Mouse (Mus musculus): ENCODE results near the gene Rbfox3.
A peak's percentile ranks its signal among the peaks of the same experiment; 100 is the strongest.

Rbfox3 gene

DNA sequence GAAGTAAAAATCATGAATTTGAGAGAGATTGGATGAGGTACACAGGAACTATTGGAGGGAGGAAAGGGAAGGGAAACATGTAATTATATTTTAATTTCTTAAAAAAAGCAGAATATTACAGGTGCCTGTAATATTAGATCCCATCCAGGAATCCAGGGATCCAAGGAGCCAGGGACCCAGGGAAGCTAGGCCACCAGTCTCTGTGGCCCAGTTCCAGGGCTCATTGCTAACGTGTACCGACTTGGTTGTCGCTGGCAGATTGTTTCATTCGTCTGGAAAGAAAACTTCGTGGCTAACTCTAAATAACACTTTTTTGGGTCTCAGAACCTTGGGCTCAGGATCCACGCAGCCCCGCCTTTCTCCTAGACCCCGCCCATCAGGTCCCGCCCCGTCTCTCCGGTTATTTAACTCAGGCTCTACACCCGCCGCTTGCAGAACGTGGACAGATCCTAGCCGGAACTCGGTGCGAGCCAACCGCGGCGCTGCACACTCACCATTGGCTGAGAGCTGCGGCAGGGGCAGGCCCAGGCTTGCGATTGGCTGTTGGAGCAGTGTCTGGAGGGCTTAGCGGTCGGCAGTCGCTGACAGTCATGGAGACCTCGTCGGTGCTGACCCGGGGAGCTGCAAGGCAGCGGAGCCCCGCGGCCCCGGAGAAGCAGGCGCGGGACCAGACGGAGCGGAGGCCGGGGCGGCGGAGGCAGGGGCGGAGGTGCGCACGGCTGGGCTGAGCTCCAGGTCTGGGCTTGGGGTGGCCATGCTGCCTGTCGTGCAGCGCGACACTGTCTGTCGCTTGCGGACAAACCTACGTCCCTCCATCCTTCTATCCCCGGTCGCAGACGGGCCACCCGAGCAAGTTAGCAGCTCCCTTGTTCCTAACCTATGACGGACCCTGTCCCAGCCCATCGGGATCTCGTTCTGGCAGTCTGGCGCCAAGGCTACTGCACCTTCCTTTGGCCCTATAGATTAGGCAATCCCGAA lies 434.7 kb downstream of the Rbfox3 start, which contains the start of gene Engase:
TSS of gene Engase (plus strand) at position 434 of the 978 bp plus-strand sequence.
- DNase-seq (ENCODE audit: low spot score in 2 of 2) = peak; percentile 83 to 93

DNA sequence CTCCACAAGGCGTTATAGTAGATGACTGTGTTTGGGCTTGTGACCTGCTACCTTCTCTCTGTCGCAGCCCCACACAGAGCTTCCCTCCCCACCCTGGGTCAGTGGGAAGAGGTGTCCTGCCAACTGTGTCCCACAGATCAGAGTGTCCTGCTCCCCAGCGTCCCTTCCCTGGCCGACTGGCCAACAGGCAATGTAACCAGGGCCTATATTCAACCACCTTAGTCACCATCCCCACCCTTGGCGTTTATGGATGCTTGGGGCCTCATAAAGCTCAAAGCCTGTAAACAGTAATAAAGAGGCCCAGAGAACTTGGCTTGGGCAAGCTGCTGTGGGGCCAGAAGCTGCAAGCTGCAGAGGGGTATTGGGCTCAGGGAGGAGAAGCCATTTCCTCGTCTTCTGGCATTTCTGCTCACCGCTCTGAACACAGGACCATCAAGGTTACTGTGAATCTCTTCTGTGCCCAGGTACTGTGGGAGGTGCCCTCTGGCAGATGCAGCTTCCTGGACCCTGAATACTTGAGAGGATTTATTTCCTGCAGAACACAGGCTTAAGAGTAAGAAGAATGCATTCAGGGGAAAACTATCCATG lies 435.8 kb downstream of the Rbfox3 start:
- no peak for DNase-seq (ENCODE audit: low spot score in 2 of 2)

DNA sequence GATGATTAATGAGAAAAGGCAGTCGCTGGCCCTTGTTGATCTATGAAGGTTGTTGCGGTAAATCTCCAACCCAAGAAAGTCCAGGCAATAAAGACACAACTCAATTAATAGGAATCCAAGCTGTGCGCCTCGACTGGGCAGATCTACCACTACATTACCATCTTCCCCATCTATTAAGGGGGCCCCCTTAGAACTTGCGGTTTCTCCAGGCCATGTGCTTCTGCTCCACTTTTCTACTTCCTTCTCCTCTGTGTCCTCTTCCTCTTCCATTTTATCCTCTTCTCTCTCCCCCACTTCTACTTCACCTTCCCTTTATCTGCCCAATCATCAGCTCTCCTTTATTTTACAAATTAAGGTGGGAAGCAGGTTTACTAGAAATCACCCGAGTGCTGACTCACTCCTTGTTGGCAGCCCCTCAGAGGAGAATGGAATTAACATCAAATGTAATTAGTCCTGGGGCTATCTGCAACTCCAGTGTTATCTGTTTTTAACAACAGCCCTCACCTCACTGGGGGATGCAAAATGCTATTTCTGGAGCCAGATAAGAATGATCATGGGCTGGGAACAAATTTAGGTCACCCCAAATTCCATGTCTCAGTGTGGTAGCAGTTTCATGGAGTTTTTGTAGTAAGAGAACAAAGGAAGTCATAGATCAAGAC lies 437.4 kb downstream of the Rbfox3 start:
- no peak for DNase-seq (ENCODE audit: low spot score in 2 of 2)

DNA sequence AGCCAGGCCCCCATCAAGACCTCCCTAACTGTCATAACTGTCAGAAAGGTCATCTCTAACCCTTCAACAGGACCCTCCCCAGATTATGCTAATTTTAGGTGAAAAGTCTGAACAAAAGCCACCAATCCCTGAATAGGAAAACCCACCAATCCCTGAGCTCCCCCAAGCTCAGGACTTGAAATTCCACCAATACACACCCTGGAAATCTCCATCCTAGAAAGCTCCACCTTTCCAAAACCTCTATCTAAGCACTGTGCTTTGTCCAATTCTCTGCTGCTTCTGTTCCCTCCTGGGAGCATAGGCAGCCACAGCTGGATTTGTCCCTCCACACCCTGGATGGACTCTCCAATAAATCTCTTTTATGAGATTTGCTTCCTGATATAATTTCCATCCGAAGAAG lies 438.2 kb downstream of the Rbfox3 start:
- no peak for DNase-seq (ENCODE audit: low spot score in 2 of 2)

DNA sequence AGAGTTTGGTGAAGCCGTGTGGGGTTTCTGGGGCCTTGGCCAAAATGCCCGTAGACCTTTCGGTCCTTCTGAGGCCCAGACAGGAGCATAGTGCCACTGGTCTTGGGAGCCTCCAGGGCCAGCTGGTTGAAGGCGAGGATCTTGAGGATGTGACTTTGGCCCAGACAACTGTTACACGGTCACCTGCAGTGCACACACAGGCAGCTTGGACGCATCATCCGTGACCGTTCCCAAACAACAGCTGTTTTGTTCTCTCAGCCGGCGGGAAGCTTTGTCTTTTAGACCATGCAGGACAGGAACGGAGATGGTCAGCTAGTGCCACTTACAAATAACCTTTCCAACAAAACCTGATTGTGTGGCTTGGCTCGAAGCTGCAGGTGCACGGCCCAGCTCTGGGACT lies 439.7 kb downstream of the Rbfox3 start:
- no peak for DNase-seq (ENCODE audit: low spot score in 2 of 2)

DNA sequence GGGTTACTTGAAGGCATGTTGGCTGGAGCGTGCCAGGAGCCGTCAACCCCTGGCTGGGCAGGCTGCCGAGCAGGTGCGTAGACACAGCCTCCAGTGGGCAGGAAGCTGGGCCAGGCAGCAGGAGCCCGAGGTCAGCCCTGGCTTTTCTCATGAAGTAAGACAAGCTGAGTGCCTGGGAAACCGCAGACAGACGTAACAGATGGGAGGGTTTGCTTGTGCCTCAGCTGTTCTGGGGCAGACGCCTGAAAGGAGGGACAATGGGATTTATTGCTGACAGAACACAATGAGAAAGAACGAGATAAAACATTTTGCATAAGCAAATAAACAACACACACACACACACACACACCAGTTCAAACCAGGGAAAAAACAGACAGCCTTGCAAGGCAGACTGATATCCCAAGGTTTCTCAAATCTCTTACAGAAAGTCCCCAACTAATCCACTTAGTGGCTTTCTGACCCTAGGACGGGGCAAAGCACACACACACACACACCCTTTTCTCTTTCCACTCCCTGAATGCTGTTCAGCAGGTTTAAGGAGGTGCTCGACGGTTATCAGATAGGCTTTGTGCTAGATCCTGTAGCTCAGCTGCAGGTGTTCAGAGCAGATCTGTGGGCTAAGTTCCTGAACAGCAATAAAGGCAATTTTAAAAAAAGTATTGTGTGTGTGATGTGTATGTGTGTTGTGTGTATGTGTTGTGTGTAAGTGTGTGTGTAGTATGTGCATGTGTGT lies 441.0 kb downstream of the Rbfox3 start:
- no peak for DNase-seq (ENCODE audit: low spot score in 2 of 2)

DNA sequence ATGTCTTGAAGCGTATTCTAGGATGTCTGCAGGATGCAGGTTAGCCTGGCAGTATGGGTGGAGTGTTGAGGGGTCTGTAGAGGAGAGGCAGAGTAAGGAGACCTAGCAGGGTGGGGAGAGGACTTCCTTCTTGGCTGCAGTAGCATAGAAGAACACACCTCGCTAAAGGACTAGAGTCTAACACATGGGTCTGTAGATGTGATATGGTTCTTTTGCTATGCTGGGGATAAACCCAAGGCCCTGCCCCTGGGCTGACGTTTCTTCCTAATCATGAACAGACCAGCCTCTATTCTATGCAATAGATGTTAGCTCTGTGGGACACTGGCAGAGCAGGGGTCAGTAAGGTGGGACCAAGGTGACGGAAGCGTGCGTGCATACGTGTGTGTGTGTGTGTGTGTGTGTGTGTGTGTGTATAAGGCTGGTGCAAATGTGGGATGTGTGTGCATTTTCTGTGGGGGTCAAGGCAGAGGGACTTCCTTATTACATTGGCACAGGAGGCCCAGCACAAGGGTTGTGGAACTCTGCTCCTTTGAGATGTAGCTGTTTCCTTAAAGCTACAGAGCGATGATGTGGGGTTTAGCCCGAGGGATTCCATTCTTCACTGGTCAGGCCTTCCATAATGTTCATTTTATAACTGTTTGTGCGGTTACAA lies 441.8 kb downstream of the Rbfox3 start:
- no peak for DNase-seq (ENCODE audit: low spot score in 2 of 2)

DNA sequence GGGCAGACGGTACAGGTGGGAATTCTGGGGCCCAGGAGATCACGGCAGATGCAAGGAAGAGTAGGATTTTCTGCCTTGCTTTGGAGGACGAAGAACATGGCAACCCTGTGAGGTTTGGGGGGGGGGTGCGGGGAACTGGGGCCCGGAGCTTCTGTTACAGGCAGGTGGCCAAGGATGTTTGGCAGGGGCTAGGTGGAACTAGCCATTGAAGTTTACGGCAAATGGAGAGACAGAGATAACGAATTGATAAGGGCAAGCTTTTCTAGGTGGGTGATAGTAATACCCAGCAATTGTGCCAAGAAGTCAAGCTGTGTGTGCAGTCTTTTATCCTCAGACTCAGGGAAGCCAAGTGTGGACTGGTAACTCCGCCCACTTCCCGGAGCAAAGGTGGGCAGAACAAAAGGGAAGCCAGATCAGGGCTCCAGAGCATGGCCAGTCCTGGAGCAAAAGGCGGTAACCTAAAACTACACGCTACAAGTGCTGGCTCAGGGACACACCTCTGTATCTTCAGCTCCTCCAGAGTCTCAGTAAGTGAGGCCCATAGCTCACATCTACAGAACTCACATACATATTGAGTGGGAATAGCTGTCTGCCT lies 443.9 kb downstream of the Rbfox3 start:
- no peak for DNase-seq (ENCODE audit: low spot score in 2 of 2)

DNA sequence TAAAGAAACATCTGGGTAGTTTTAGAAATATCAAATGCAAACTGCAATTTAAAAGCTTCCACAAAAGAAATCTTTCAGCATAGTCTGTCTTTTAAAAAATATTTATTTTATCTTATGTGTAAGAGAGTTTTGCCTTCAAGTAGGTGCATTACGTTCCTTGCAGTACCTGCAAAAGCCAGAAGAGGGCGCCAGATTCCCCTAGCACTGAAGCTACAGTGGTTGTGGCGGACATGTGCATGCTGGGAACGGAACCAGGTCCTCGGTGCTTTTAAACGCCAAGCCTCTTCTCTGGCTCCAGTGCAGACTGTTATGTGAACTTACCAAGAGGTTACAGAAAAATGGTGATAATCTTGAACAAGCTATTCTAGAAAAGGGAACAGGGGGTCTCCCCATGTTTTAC lies 451.1 kb downstream of the Rbfox3 start:
- peak in 1 of 2 experiments; percentile 65 for DNase-seq (ENCODE audit: low spot score in 2 of 2)

DNA sequence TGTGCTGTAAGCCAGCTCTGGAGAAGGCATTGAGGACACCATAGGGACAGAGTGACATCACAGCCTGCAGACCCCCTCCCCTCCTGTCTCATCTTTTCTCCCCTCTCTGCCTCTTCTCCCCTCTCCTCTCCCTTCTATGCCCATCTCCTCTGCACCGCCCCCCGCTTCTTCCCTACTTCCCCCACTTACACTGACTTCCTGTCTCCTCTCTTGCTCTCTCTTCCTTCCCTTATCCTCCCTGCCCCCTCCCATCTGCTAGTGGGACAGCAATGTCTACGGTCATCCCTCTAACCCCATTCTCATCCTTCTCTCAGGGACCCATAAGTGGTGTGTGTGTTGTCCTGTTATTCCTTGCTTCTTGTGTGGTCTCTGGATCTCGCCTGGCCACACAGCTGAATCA lies 451.9 kb downstream of the Rbfox3 start:
- DNase-seq (ENCODE audit: low spot score in 2 of 2) = no peak

DNA sequence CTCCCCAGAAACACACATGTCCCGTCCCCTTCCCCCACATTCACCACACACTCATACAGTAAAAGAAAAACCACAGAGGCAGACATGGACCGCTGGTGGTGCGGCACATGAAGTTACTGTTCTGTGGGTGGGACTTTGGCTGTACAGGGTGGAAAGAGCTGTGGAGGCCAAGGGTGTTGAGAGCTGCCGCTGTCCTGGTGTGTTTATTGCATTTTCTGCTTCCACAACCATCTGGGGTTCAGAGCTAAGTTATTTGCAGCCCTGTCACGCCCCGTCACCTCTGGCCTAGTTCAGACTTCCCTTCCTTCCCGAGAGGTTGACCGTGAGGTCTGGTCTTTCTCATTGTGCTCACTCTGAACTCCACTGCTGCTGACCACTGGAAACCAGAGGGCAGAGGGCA lies 452.3 kb downstream of the Rbfox3 start:
- DNase-seq (ENCODE audit: low spot score in 2 of 2) = peak in 1 of 2 experiments; percentile 41

DNA sequence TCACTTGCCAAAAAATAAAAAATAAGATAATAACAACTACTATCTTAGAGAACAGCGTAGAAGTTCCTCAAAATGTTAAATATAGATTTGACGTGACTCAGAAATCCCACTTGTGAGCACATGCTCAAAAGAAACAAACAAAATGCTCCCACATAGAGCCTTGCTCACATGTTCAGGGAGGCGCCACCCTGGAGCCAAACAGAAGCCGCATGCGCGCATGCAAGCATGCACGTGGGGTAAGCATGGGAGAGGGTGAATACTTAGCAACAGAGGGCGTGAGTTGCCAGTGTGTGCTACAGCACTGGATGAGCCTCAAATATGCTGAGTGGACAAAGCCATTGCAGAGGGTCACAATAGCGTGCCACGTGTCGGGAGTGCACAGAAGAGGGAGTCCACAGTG lies 454.5 kb downstream of the Rbfox3 start:
- no peak for DNase-seq (ENCODE audit: low spot score in 2 of 2)

DNA sequence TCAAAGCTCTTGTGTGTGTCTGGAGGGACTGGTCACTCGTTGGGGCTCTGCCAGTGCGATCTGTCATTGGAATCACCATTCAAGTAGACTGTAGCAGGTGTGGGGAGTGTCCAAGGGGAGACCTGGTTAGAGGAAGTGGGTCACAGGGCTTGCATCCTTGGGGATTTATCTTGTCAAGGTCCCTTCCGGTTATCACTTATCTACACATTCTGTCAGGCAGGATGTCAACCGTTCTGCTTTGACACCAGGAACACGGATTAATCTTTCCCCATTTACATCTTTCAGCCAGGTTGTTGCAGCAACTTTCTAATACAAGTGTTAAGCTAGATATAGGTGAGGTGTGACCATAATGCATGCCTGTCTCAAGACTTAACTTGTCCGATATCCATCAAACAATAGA lies 455.6 kb downstream of the Rbfox3 start:
- DNase-seq (ENCODE audit: low spot score in 2 of 2) = no peak

DNA sequence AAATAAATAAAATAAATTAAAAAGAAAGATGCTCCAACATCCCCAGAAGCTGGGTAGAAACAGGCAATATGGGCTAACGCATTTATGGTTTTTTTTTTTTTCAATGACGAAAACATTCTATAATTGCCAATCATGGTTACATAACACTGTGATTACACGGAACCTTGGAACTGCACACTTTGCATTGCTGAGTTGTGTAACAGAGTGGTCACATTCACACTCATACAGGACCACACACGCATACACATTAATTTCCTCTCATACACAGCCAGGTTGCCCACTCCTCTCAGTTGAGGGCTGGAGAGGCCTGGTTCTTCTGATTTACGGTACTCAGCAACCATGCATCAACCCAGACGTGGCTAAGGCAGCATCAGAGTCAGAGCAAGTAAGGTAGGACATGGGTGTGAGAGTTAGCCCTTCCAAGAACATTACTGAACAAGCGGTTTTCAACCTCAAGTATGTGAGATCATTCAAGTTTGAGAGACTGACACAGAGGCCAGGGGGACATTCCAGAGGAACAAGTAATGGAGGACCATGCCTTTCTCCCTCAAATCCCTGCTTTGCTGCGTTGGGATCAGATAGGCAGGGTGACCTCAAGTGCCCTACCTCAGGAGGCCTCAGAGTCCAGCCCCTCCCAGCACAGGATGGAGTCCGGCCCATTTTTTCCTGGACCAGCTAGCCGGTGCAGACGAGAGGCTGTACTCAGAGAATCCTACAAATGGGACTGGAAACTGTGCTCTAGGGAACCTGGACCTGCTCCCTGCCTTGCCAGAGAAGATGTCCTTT lies 457.3 kb downstream of the Rbfox3 start:
- no peak for DNase-seq (ENCODE audit: low spot score in 2 of 2)

DNA sequence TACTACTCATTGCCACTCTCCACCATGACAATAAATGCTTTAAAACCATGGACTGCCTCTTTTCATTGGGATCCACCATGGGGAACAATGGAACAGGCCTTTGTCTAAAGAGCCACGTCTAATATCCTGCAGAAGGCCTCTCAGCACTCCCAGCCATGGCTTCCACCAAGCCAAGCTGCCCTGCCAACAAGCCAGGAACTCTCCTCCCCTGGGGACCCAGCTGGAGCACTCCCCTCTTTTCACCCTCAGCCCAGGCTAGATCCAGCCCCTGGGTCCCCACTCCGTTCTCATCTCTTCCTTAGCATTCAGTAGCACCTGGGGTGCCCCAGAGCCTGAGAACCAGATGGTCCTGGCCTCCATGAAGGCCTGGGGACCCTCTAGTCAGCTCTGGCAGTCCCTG lies 458.4 kb downstream of the Rbfox3 start:
- no peak for DNase-seq (ENCODE audit: low spot score in 2 of 2)

DNA sequence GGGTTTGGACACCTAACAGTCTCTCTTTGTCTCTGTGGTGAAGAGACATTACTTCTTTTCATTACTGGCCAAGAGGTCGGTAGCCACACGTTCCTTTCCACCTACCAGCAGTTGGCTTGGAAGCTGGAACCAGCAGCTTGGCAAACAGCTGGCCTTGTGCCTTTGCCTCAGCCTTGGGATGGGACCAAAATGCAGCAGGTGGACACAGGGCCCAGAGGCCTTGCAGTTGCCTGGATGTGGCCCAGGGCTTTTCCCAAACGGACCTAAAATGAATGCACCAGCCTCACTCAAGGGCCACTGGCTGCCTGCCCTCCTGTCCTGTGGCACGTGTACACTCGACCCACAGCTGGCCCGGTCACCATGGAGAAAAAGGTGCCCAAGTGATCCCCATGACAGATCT lies 460.2 kb downstream of the Rbfox3 start:
- no peak for DNase-seq (ENCODE audit: low spot score in 2 of 2)

DNA sequence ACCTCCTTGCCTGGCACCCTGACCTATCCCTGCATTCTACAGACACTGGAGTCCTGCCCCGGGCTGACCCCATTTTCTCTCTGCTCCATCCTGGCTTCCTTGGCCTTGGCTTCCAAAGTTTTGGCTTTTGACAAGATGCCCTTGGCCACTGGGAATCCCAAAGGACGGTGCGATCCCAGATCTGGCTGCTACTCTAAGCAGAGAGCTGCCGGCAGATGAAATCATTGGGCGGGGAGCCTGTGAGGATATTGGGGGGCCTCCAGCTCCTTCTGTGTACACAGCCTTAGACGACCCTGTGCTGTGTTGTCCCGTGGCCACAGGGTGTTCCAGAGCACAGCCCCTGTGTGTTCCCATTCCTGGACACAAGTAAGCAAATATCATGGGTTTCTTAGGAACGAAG lies 463.0 kb downstream of the Rbfox3 start:
- no peak for DNase-seq (ENCODE audit: low spot score in 2 of 2)

DNA sequence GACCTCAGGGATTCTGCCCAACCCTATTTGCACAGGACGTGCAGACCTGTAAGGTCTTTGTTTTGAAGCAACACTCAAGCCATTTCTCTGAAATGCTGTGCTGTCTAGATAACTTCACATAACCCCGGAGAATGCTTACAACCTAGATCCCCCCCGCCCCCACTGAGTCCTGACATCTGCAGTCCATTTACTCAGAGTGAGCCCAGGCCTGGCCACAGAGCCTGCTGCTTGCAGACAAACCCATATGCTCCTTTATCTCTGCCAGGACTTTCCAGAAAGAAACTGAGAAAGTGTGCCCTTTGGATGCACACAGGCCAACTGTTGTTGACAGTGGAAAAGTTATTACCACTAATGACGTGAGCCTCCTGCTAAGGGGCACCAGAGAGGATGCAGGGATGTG lies 464.1 kb downstream of the Rbfox3 start:
- no peak for DNase-seq (ENCODE audit: low spot score in 2 of 2)

DNA sequence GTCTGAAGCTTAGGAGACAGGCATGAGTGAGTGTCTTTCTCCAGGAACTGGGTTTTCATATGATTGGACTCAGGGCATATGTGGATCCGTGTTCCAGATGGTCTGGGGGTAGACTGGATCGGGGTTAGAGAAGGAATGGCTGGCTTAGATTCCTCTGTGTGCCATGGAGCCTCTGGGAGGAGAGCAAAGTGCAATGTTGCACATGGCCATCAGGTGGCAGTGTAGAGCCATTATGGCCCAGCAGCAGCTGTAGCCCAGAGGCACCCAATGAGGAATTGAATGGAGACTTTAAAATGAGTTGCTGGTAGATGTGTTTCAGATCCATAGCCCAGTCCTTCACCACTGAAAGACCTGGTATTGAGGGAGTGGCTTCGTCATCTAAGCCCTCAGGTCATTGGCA lies 465.6 kb downstream of the Rbfox3 start:
- peak; percentile 47 to 70 for DNase-seq (ENCODE audit: low spot score in 2 of 2)

Measured in spleen, postnatal 10 days (tissue).